Mouse (Mus musculus): ENCODE data around the gene Adcyap1r1.

The Adcyap1r1 gene

DNA sequence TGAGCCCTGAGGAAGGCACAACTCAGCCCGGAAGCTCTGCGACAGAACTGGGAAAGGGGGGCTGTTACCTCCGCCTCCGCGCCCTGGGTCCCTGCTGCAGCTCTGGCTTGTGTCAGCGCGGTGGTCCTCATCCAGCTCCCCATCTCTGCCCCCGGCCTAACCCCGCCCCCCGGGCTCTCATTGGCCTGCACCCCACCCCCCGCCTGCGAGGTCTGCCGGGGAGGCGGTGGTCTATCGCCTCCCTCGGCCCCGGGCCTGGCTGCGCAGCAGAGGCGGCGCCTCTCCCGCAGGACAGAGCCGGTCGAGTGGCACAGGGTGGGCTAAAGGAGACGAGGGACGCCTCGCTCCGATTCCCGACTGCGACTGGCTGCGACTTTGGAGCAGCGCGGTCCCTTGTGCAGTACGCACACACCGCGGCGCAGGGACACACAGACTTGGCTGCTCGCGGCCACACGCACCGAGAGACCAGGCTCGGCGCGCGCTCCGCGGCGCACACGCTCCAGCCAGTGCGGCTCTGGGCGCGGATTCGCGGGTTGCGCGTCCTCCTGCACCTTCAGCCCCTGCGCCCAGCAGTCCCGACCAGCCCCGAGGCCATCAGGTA lies at the start of gene Adcyap1r1:
TSS of gene Adcyap1r1 (plus strand) at position 208 of the 601 bp plus-strand sequence.
- DNase-seq (ENCODE audit: low spot score in 2 of 2) = no peak

DNA sequence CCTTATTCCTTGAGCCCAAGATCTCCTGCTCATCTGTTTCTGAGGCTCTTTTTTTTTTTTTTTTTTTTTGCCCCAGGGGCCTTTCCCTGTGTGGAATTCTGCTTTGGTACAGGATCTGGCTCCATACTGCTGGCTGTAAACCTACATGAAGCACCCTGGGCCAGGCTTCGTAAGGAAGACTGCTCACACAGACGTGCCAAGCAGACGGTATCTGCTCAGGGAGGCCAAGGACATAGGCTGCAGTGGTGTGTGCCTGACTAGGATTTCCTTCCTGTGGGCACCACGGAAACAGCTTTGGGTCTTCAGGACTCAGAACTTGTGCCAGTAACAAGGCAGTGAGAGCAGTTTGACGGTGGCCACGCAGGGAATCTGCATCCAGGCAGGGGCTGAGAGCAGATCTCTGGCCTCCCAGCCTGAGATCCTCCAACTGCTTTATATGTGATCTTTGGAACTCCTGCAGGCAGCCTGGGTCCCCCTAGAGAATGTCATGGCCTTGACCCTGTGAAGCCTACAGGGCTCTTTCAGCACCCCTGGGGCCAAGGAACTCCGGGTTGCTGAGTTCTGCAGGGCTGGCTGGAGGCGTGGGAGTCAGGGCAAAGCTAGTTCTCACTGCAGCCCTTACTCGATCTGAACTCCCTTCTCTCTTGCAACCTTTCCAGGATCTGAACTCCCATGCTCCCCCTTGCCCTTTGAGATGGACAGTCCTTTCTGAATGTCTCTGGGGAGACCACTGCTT lies 49.6 kb upstream of the Adcyap1r1 start:
- DNase-seq (ENCODE audit: low spot score in 2 of 2) = no peak

DNA sequence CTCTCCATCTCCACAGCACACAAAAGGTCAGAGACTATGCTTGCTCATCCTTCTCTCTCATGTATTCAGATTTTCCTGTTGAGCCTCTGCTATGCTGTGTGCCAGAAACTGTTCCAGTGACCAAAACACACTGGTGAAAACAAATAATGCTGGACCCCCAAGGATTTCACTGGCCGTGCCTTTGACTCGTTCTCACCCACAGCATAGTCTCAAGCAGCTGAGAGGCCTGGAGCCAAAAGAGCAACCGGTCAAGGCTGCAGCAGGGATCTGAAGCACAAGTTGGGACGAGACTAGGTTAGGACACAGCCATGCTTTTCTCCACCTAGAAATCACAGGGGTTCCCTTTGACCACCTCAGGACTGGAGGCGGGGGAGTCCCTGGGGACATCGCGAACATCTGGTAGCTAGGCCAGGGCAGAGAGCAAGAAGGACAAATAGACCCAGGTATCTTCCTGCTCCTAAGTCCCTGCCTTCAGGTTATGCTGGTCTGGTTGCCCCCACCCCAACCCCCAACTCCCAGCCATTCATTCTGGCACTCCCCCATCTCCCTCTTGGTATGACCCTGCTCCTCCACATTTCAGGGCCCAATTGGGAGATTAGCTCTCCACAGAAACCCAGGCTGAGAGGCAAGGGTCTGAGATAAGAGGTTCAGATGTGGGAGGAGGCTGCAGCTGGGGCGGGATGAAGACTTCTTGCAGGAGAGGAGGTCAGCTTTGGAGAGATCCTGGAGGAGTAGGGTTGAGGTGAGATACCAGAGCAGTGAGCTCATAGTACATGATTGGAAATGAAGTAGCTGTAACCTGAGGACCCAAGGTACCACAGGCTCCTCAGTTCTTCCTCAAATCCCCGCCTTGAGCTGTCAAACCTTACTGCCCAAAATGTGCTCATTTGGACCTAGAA lies 48.1 kb upstream of the Adcyap1r1 start:
- no peak for DNase-seq (ENCODE audit: low spot score in 2 of 2)

DNA sequence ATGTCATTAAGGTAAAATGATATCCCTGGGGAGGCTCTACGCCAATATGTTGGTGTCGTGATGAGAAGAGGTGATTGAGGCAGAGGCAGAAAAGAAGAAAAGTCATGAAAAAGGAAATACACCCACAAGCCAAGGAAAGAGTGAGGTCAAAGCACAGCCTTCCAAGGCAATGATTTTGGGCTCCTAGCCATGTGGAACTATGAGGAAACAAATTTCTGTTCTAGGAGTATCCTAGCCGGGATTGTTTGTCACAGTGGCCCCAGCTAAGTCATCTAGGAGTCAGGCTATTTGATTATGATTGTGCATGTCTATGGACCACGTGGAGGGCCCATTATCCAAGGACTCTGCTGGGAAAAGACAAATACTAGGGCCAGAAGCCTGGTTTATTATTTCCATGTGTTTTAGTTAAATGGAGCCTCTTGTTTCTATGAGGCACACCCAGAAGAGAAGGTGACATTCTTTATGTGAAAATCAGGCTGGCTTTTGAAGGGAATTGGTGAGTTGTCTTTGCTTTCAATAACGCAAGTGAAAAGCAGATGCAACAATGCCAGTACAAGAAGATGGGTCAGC lies 47.3 kb upstream of the Adcyap1r1 start:
- DNase-seq (ENCODE audit: low spot score in 2 of 2) = no peak

DNA sequence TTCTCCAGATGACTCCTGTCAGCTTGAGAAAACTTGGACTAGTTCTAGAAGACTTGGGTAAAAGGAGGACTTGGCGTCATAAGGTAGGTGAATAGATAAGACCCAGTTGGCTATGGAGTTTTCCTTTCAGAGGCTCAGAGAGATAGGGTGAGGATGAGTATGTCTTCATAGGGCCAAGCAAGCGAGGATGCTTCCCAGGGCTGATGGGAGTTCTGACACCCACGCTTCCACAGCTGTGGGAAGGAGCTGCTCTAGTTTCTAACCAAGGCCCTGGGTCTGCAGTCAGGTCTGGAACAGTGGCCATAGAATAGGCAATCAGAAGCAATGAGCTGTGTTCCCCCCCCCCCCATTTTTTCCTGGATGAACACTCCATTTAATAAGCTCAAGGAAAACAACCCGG lies 44.4 kb upstream of the Adcyap1r1 start:
- no peak for DNase-seq (ENCODE audit: low spot score in 2 of 2)

DNA sequence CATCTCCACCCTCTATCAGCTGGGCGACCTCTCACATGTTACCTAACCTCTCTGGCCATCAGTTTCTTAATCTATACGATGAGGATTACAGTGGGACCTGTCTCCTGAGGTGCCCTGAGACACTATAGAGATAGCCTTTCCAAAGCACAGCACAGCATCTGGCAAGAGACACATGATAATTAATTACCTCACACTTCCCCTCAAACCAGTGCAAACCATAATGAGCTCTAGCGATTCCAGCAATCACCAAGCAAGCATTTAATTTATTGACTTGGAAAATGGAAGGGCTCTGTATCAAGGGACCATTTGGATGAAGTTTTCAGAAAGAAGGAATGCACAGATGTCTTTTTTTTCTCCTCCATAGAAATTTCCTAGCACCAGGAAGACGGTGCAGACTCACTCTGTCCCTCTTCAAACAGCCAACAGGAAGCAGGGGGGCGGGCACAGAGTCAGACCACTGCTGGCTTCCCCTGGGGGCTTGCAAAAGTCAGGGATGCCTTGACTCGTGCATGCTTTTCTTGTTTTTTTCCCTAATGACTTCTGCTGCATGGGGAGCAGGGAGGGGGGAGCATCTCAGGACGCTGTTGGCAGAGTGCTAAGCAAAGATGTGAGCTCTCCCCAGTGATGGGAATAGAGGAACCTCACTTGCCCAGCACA lies 41.5 kb upstream of the Adcyap1r1 start:
- DNase-seq (ENCODE audit: low spot score in 2 of 2) = peak in 1 of 2 experiments; percentile 2

DNA sequence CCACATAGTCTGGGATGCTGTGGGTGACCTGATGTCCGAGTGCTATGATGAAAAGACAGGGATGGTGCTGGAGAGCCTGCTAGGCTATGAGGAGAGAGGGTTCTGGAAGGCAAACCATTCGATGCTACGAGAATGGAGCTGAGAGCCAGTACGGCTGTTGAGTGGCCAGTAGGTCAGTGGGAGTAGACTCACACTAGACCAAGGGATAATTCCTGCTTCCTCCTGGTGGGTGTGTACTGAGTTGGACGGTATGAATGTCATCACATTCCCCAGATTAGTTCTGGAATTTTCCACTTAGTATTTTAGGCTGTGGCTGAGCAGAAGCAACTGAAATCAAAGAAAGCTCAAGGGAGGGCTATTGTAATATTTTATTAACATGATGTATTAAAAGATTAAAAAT lies 40.8 kb upstream of the Adcyap1r1 start:
- DNase-seq (ENCODE audit: low spot score in 2 of 2) = no peak

DNA sequence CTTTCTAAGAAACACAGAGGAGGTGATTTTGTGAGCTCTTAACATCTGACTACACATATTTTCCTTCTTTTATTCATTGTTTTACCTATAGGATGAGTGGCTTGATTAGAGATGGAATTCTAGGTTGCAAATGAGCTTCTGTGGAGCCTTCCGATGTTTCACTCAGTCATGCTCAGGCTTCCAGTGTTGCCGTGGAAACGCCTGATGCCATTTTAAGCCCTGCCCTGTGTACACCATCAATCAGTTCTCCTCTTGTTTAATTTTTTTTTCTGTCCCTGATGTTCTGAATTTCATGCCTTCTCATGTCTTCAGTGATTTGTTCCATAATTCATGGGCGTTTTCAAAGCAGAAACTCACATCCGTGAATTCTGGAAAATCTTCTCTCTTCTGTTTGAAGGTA lies 35.6 kb upstream of the Adcyap1r1 start:
- no peak for DNase-seq (ENCODE audit: low spot score in 2 of 2)

DNA sequence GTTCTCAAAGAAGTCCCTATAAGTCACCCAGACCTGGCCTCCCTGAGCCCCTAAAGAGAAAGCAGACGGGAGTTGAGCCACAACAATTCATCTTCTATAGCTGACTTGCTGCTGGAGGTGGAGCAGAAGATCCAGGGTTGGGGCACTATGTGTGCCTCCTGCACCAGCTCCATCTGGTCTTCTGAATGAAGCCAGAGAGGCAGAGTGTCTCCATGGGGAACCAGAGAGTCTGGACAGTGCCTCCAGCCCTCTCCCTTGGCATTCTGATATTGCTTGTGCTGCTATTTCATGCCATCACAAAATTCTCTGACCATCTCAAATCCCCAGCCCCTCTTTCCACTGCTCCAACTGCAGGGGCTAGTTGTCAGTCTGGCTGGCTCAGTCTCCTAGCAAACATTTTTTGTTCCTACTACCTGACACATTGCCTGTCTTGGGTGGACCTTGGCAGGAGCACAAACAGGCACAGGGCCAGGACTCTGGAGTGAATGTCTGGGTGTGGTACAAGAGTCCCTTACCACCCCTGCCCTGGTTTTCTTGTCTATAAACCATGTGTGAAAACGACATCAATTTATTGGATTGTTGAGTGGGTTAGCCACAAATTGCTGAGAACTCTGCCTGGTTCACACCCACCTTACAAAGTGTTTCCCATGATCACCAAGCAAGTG lies 32.9 kb upstream of the Adcyap1r1 start:
- DNase-seq (ENCODE audit: low spot score in 2 of 2) = no peak

DNA sequence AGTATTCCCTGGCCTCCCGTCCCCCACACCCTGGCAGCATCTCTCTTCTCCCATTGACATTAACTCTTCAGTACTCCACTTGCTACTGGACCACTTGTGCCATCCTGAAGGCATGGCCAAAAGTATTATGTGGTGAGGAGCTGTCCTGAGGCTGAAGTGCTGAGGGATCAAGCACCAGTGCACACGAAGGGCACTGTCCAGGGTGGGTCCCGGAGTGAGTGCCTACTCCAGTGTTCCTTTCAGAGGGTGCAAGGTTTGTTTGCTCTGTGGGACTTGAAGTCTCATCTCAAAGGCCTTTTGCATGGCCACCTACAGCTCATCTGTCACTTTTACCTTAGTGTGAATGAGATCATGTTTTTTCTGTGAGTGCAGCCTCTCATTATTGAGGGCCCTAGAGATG lies 31.4 kb upstream of the Adcyap1r1 start:
- DNase-seq (ENCODE audit: low spot score in 2 of 2) = no peak

DNA sequence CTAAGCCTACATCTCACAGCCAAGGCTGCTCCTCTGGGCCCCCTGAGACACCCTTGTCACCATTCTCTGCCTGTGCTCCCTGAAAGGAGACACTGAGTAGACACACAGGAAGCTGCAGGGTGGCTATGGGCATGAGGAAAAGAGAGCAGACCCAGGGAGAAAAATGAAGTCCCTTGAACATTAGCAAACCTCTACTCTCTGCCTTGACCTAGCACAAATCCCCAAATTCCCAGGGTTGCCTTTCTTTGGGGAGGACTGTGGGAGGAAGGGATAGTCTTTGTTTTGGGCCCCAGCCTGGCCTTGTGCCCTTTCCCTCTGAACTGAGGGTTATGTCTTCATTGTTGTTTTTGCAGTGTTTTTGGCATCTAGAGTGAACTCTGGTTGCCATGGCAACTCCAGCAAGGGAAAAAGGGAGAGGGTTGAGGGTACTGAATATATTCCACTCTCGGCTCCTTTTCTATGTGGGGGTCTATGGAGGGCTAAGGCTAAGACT lies 30.9 kb upstream of the Adcyap1r1 start:
- no peak for DNase-seq (ENCODE audit: low spot score in 2 of 2)

DNA sequence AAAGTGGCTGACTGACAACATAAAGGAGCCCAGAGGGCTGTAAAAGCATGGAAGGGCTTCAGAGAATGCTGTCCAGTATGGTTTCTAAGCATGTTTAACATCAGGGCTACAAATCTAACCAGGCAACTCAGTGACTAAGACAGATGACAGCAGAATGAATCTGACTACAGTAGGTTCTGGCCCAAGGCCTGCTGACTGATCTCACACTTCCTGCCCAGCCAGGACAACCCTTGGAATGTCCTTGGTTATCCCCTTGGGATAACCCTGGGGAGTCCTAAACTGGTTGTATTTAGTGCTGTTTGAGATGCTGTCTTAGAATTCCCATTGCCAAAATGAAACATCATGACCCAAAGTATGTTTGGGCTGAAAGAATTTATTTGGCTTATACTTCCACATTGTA lies 19.7 kb upstream of the Adcyap1r1 start:
- DNase-seq (ENCODE audit: low spot score in 2 of 2) = no peak

DNA sequence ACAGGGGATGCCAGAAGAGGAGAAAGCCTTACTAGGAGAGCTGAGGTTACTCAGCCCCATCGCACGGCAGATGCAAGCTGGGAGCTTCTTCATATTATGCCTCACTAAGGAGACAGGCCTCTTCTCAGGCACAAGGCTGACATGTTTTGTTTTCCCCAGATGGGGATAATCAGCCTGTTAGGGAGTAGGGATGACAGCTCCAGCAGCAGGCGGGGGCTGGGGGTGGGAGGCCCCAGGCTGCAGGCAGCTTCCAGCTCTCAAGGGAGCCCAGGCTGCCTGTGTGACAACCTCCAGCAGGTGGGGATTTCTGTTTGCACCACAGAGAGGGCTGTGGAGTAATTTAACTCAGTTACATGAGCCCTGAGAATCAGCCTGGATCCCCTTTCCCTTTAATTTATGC lies 17.4 kb upstream of the Adcyap1r1 start:
- no peak for DNase-seq (ENCODE audit: low spot score in 2 of 2)

DNA sequence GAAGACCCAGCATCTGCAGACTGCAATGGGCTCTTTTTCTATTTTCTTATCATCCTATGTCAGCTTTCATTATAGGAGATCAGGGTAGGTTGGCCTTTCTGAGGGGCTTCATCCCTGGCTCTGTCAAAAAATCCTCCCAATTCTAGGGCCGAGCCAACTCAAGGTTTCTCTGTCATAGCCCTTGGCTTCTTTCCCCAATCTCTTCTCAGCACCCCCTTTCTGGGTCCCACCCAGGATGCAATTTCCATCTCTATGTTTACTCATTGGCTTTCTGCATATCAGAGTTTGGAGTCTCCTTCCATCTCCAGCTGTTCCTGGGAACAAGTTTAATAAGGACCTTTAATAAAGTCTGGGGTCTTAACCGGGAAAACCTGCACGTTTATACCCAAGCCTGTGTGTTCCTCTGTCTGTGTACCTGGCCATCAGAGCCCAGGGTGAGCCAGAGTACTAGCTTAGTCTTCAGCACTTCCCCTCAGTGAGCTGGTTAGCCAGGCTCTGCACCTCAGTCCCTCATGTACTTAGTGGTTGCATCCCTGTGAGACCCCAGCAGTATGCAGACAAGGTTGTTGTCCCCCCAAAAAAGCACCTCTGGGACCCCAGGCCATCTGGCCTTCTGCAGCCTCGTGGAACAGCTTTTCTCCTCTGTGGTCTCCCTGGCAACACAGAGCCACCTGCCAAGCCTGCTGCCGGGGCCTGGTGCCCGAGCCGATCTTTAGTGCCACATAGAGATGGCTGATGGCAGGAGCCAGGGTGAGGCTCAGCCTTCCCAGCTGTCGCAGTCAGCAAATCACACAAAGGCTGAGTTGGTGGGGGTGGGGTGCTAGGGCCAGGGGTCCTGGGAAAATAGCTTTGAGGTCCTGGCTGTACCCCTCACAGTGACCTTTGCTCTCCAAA lies 16.3 kb upstream of the Adcyap1r1 start:
- no peak for DNase-seq (ENCODE audit: low spot score in 2 of 2)

DNA sequence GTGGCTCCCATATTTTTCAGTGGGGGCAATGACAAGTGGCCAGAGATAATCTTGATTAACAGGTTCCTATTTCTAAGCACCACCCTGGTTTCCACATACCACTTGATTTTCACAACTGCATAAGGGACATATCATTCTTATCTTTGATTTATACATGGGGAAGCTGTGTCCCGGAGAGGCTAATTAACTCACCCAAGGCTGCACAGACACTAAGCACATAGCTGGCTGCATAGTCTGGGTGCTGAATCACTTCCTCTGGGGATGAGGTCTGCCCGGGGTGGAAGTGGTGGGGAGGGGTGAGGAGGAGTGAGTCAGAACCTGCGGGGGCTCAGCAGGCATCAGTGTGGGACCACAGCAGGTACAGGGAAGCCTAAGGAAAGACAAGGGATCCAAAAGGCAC lies 13.9 kb upstream of the Adcyap1r1 start:
- no peak for DNase-seq (ENCODE audit: low spot score in 2 of 2)

DNA sequence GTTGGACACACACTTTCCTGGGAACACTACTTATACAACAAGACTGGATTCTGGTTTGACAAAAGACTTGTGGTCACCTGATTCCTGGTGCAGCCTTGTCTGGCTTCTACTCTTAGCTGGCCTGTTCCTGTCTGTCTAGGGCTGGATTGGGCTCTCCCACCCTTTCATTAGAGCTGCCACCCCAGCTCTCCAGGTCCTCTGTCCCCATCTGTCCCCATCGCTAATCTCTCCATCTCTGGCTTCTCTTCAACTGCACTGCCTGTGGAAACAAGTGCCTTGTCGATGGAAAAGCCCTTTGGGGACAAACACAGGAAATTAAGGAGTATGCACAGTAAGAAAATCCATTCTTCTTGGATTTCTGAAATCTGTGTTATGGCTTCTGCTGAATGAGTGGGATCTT lies 12.9 kb upstream of the Adcyap1r1 start:
- DNase-seq (ENCODE audit: low spot score in 2 of 2) = no peak

DNA sequence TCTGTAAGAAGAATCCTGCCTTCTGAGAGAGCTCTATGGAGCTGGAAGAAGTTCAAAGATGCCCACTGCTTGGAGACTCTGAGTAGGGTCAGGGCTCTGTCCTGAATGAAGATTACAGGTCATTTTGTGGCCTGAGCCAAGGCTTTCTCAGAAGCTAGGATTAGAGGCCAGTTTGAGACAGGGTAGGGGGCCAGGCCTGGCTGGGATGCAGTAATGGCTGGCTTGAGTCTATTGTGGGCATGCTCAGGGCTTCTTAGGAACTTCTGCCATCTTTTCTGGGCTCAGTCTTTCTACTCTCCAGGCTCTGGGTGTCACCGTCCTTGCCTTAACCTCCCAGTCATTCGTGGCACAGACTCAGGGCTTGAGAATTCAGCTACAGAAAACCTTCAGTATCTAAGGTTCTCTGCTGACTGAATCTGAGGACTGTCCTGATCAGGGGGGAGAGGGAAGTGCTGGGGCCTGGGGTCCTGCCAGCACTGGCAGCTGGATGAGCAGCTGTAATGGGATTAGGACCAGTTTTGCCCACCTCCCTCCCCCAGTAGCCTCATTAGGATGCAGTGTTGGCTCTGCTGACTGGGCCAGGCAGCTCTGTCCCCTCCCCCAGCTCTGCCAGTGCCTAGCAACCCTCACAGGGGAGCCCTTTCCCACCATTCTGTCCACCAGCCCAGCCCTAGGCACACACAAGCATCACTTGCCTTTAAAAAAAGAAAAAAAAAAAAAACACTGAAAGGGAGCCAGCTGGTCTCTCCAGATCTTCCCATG lies 7.7 kb upstream of the Adcyap1r1 start:
- no peak for DNase-seq (ENCODE audit: low spot score in 2 of 2)

DNA sequence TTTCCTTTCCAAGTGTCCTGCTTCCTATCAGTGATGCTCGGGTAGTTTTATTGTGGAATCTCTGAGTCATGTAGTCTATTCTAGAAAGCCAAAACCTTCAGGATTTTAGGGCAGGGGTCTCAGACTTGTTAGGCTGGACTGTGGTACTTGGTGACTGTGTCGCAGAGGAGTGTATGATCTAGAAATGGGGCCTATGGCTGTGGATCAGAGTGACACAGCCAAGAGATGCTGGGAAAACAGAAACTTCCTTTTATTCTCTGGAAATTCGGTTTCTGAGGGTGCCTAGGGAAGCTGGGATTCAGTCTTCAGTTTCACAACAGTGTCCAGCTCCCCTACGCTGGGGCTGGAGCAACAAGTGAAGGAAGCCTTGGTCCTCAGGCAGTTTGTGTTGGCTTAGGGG lies 7.1 kb upstream of the Adcyap1r1 start:
- DNase-seq (ENCODE audit: low spot score in 2 of 2) = no peak

DNA sequence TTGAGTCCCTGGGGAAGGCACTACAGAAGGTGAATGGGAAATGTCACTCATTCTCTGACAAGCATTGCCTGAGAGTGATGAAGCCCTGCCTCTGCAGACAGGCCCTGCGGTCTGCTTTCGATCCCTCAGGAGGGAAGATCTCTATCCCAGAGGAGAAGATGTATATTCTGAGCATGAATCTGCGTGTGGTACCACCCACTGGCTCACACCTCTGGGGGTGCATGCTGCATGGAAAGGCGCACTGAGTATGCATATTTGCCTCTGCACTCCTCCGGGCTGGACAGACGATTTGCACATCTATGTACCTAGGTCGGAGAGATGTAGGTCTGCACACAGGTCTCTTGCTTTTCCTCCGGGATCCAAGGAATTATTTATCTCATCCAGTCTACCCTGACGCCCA lies 3.6 kb upstream of the Adcyap1r1 start:
- no peak for DNase-seq (ENCODE audit: low spot score in 2 of 2)
